Mouse (Mus musculus): Measurements from ENCODE around the gene Nap1l2. TPM values are rescaled to one million over a fixed set of nuclear protein-coding genes. Genes with fewer than 3 reads are reported as not detected.
A peak's percentile ranks its signal among the peaks of the same experiment; 100 is the strongest.
"Not testable (repeated sequence)": the region's sequence is repeated elsewhere in the genome, so short reads cannot be mapped to it uniquely, and the experiment has no call there.

Gene Nap1l2
- total RNA-seq (2021) = 10 to 100 TPM; 90.8 to 97.0 TPM

GRCm38 (mm10) chrX:103186431-103186786 is at the start of gene Nap1l2:
Gene Nap1l2, minus strand, starts transcription at chrX:103186640.
- peak; percentile 76 to 77 for DNase-seq (ENCODE audit: low spot score in 2 of 2)
- intact Hi-C loops (cut with DNase I) = loop anchor here (10.0 kb wide), 1 partner anchor 232 kb away; no protein-coding TSS in a partner anchor

- no peak for DNase-seq (ENCODE audit: low spot score in 2 of 2)
- intact Hi-C loops (cut with DNase I) = no loop called here
Measured at GRCm38 (mm10) chrX:103215251-103215650, 28.8 kb upstream of the Nap1l2 start.

GRCm38 (mm10) chrX:103186829-103187228 is 389 bp upstream of the Nap1l2 start:
- intact Hi-C loops (cut with DNase I) = loop anchor here (10.0 kb wide), 1 partner anchor 232 kb away; no protein-coding TSS in a partner anchor

GRCm38 (mm10) chrX:103185781-103186430 is 534 bp downstream of the Nap1l2 start:
- peak in 1 of 2 experiments; percentile 26 for DNase-seq (ENCODE audit: low spot score in 2 of 2)
- intact Hi-C loops (cut with DNase I) = loop anchor here (10.0 kb wide), 1 partner anchor 231 kb away; no protein-coding TSS in a partner anchor

More at GRCm38 (mm10) chrX:103186829-103187228, 389 bp upstream of the Nap1l2 start:
- DNase-seq (ENCODE audit: low spot score in 2 of 2) = no peak

- no peak for DNase-seq (ENCODE audit: low spot score in 2 of 2)
- intact Hi-C loops (cut with DNase I) = loop anchor here (10.0 kb wide), 1 partner anchor 229 kb away; no protein-coding TSS in a partner anchor
Measured at GRCm38 (mm10) chrX:103183536-103183935, 2.9 kb downstream of the Nap1l2 start.

- no peak for DNase-seq (ENCODE audit: low spot score in 2 of 2)
- intact Hi-C loops (cut with DNase I) = loop anchor here (10.0 kb wide), 1 partner anchor 225 kb away; no protein-coding TSS in a partner anchor
Measured at GRCm38 (mm10) chrX:103179771-103180558, 6.5 kb downstream of the Nap1l2 start.

- not testable (repeated sequence) for DNase-seq (ENCODE audit: low spot score in 2 of 2)
Measured at GRCm38 (mm10) chrX:103164948-103165605, 21.4 kb downstream of the Nap1l2 start.

GRCm38 (mm10) chrX:103156134-103156533 is 30.3 kb downstream of the Nap1l2 start:
- intact Hi-C loops (cut with DNase I) = no loop called here
- DNase-seq (ENCODE audit: low spot score in 2 of 2) = no peak

More at GRCm38 (mm10) chrX:103164948-103165605, 21.4 kb downstream of the Nap1l2 start:
- intact Hi-C loops (cut with DNase I) = not testable (repeated sequence)

- intact Hi-C loops (cut with DNase I) = no loop called here
Measured at GRCm38 (mm10) chrX:103138549-103138948, 47.9 kb downstream of the Nap1l2 start.

More at GRCm38 (mm10) chrX:103138549-103138948, 47.9 kb downstream of the Nap1l2 start:
- no peak for DNase-seq (ENCODE audit: low spot score in 2 of 2)

Other genes with a start within 250 kb of the Nap1l2 start
- not detected for gene Cdx4, start 134.8 kb upstream of the Nap1l2 start, total RNA-seq (2021)
- 10 to 100 TPM; 16.3 to 21.4 TPM for gene Chic1, start 169.8 kb upstream of the Nap1l2 start, total RNA-seq (2021)
- under 1 TPM in 1 of 2 experiments, not detected in 1; 0.52 TPM for gene Tsx, start 227.8 kb upstream of the Nap1l2 start, total RNA-seq (2021)
- under 1 TPM in 1 of 2 experiments, not detected in 1; 0.96 TPM for gene Gm26992, start 235.4 kb upstream of the Nap1l2 start, total RNA-seq (2021)